Mouse (Mus musculus) embryonic facial prominence, embryonic 15.5 days (tissue): ENCODE measurements around the gene Tspan18. TPM values are rescaled to one million over a fixed set of nuclear protein-coding genes. Genes with fewer than 3 reads are reported as not detected.

ENCODE experiments used
- ATAC-seq: fragments of 200-750 bp; cut with Nextera tagmentation; 2 replicates; pipeline ENCODE4 v1.8.0; 2017; ENCODE audit warnings: low read depth, moderate TSS enrichment; ENCODE audit not compliant: insufficient number of reproducible peaks, low FRiP score, low TSS enrichment
- H3K27ac ChIP-seq: fragments of 300-500 bp; sonication (generic); replicated peaks from 2 replicates; pipeline ENCODE4 v1.5.1; 2015; ENCODE audit warnings: mild to moderate bottlenecking, inconsistent platforms
- H3K27me3 ChIP-seq: fragments of 300-500 bp; sonication (generic); 2 replicates; pipeline ENCODE4 v1.6.1; 2015; ENCODE audit warnings: inconsistent platforms
- H3K36me3 ChIP-seq: fragments of 300-500 bp; sonication (generic); 2 replicates; pipeline ENCODE4 v1.6.1; 2015; ENCODE audit warnings: mild to moderate bottlenecking, inconsistent platforms
- H3K4me1 ChIP-seq: fragments of 300-500 bp; sonication (generic); 2 replicates; pipeline ENCODE4 v1.6.1; 2015; ENCODE audit warnings: inconsistent platforms
- H3K4me2 ChIP-seq: fragments of 300-500 bp; sonication (generic); replicated peaks from 2 replicates; pipeline ENCODE4 v1.6.1; 2015; ENCODE audit warnings: mild to moderate bottlenecking, inconsistent platforms
- H3K4me3 ChIP-seq: fragments of 300-500 bp; sonication (generic); replicated peaks from 2 replicates; pipeline ENCODE4 v1.5.1; 2015; ENCODE audit warnings: mild to moderate bottlenecking, inconsistent platforms
- H3K9ac ChIP-seq: fragments of 300-500 bp; sonication (generic); 2 replicates; pipeline ENCODE4 v1.6.1; 2015; ENCODE audit warnings: inconsistent platforms
- H3K9me3 ChIP-seq: fragments of 300-500 bp; sonication (generic); replicated peaks from 2 replicates; pipeline ENCODE4 v1.6.1; 2016; ENCODE audit warnings: inconsistent platforms
- WGBS: fragments of 180-500 bp; shearing (Covaris S2); methylation state at CpG from one replicate; pipeline ENCODE4 v1.1.7; 2015; 5-methylcytosine and 5-hydroxymethylcytosine counted together
- polyA plus RNA-seq: library from polyadenylated mRNA; unstranded; fragments of >200 nt; fragmentation: Nextera tagmentation; extraction: Ambion mirVana; gene quantifications from 2 replicates; pipeline ENCODE4 v1.2.1, GENCODE M21; 2015

Tspan18 gene
- polyA plus RNA-seq, 1 experiment from 2014 or later: 27.6 TPM

DNA sequence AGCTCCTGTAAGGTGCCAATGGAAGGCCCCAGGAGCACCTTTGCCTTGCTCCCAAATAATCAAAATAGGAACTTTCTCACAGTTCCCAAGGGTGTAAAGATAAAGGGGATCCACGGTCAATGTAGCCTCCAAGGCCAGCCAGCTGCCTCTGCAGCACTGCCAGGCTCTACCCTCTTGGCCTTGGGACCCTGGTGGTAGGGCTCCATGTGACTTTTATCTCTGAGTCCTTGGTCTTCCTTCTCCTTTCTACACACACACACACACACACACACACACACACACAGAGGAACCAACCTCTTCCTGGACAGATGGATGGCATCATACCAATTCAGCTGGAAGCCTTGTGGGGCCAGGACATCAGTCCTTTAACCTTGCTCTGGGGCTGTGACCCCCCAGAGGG lies 102.2 kb downstream of the Tspan18 start:
- WGBS: 64% methylated on average over 1 of the region's 1 CpGs
- no peak for ATAC-seq
- Histone ChIP-seq H3K9ac (no peak overlapping the region), H3K4me3 (no peak overlapping the region), H3K4me1 (peaks cover 16% of the 10 kb centered on the region), H3K27ac (no peak overlapping the region), H3K36me3 (no peaks in the 10 kb centered on the region; the same call in 1 of the 2 replicates), H3K4me2 (no peak overlapping the region), H3K27me3 (no peaks in the 10 kb centered on the region), H3K9me3 (no peaks in the 10 kb centered on the region)

DNA sequence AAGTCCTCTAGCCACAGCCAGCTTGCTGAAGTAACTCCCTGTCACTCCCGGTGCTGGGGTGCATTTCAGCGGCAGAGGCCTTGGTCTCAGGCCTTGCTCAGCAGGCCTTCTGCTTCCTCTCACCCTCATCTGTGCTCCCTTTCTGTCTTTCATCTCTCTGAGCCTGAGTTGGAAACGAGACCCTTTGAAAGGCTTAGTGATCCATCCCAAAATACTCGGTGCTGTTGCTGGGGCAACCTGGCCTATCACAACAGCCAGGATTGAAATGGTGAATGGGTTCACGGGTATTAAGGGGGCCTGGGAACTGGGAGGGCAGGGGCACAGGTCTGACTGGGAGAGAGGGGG lies 105.9 kb downstream of the Tspan18 start:
- no peaks in the 10 kb centered on the region for H3K9me3 ChIP-seq
- H3K36me3 ChIP-seq: no peaks in the 10 kb centered on the region
- H3K27ac ChIP-seq: peak overlapping the region; percentile 65; the same call in 1 of the 2 replicates
- 13% methylated on average over 5 of the region's 5 CpGs for WGBS
- no peaks in the 10 kb centered on the region for H3K27me3 ChIP-seq
- H3K4me1 ChIP-seq: peaks cover 25% of the 10 kb centered on the region
- H3K9ac ChIP-seq: no peak overlapping the region
- no peak for ATAC-seq
- no peak overlapping the region for H3K4me3 ChIP-seq
- no peak overlapping the region for H3K4me2 ChIP-seq

DNA sequence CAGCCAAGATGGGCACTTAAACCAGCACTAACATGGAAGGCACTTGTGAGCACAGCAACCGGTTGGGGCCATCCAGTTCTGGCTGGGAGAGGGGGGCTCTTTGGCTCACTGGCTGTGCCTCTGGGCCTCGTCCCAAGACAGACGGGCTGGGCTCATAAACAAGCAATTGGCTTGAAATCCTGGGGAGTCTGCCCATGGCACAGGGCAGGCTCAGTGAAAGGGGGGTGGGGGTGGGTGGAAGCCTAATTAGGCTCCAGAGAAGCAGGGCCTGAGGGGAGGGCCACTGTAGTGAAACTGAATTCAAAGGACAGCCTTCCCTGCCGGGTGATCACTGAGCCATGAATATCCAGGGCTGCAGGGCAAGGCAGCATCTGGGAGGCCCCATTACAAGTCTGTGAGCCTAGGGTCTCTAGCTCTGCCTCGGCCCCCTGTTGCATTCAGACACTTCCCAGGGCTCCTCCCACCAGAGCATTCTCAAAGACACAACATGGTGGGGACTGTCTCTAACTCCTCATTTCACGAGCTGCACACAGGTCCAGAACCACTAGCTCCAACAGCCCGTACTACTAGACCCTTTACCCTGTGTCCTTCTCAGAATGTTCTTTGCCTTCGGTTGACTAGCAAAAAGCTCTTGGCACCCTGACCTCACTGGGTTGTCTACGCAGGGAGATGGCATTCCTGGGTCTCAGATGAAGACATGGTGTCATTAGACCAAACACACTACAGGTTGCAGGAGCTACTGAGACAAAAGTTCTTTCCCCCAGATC lies 106.4 kb downstream of the Tspan18 start:
- Histone ChIP-seq H3K9me3 (no peaks in the 10 kb centered on the region), H3K4me2 (0 out of 2 replicates have a peak overlapping the region, but pooled peaks have one; percentile 15), H3K27ac (peak overlapping the region; percentile 65), H3K9ac (no peak overlapping the region), H3K4me3 (no peak overlapping the region), H3K36me3 (no peaks in the 10 kb centered on the region), H3K4me1 (peaks cover 25% of the 10 kb centered on the region), H3K27me3 (no peaks in the 10 kb centered on the region)
- WGBS: 41% methylated on average over 9 of the region's 9 CpGs
- ATAC-seq: peak; percentile 52

DNA sequence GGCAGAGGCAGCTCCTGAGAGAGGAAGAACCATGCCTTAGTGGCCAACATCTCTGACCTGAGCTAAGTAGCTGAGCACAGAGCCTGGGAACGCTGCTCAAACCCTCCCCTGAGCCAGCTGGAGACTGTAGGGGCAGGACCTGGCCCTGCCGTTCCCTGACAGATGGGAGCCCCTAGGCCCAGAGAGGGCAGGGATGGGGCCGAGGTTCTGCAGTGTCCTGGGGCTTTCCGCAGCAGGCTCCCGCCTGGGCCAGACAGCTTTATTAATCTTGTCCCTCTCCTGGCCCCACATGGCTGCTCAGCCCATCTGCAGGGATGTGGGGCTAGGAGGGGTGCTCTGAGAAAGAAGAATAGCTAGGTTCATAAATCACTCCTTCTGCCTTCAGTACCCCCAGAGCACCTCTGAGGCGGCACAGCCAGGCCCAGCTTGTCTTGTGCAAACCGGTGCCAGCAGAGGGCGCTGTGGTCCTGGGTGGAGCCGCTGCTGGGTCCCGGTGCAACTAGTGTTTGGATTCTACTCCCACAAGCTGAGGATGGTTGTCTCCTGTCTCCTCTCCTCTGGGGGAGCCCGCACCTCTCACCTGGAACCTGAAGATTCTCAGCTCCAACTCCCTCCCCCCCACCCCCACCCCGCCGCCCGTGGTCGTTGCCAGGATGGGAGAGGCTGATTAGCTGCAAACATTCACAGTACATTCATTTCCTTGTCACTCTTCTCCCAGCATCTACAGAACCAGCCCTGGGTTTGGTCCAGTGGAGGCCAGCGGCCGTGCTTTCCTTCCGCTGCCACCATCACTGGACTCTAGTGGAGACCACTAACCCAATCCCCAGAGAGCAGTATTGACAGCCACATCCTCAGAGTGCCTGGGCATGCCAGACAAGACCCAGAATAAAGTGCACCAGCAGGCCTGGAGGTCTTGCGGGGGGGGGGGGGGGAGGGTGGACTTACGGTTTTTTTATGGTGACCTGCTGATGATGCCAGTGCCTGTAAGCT lies 107.4 kb downstream of the Tspan18 start:
- 16% methylated on average over 20 of the region's 20 CpGs for WGBS
- Histone ChIP-seq H3K27me3 (no peaks in the 10 kb centered on the region), H3K36me3 (no peaks in the 10 kb centered on the region), H3K9me3 (no peaks in the 10 kb centered on the region), H3K4me2 (peak overlapping the region; percentile 15; the same call in 1 of the 2 replicates), H3K9ac (no peak overlapping the region), H3K27ac (peak overlapping the region; percentile 65), H3K4me3 (no peak overlapping the region), H3K4me1 (peaks cover 25% of the 10 kb centered on the region)
- peak; percentile 70; the same call in 1 of the 2 replicates for ATAC-seq

DNA sequence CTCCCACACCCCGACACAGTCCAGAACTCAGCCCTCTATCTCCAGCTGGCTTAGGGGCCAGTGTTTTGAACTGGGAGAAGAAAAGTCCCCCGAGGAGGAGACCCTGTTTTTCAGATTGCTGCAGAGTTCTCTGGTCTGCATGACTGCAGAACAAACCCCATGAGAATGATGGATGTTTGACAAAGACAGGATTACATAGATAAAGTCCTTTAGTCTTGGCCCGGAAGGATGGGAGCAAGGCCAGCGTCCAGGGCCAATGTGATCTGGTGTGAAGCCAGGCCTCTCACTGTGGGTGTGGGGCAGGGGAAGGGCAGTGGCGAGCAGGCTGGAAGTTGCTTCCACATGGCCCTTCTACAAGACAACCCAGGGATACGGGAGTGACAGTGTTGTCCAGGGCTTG lies 110.8 kb downstream of the Tspan18 start:
- Histone ChIP-seq H3K27ac (no peak overlapping the region), H3K27me3 (no peaks in the 10 kb centered on the region), H3K4me2 (no peak overlapping the region), H3K4me1 (peaks cover 24% of the 10 kb centered on the region), H3K9ac (no peak overlapping the region), H3K36me3 (no peaks in the 10 kb centered on the region), H3K9me3 (no peaks in the 10 kb centered on the region), H3K4me3 (no peak overlapping the region)
- ATAC-seq: no peak
- WGBS: 58% methylated on average over 6 of the region's 6 CpGs

DNA sequence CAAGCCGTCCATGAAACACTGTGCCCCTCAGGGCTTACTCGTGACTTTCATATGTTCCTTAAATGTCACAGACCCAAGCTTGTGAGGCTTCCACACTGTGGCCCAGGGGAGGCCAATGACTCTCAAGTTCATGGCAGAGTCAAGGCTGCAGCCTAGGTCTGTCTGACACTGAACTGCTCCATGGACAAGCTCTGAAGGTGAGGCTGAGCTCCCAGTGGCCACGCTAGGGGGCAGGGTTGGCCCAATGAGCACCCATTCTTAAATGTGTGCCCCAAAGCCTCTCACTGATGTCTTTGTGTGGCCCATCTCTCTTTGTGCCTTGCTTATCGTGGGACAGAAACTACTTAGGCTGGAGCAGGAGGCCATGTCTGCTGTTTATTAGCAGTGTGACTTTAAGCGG lies 113.9 kb downstream of the Tspan18 start:
- no peak overlapping the region for H3K27ac ChIP-seq
- 53% methylated on average over 5 of the region's 5 CpGs for WGBS
- H3K4me3 ChIP-seq: no peak overlapping the region

DNA sequence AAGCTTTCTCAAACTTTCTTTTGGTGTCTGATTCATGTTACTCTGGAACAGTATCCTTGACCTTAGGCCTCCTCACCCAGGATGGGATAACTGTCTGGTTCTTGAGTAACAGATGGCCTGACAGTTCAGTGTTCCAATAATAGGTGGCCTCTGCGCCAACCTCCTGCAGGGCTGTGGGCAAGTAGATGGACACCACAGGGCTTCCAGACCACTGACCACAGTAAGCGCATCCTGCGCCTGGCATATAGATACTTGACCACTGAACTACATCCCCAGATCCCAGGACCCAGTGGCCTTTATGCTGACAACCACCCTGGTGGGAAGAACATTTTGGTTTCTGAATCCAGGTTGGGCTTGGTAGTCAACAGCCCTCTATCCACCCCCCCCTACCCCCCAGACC lies 114.7 kb downstream of the Tspan18 start:
- WGBS: 95% methylated on average over 3 of the region's 3 CpGs
- no peaks in the 10 kb centered on the region; the same call in 1 of the 2 replicates for H3K27me3 ChIP-seq
- H3K4me1 ChIP-seq: peaks cover 17% of the 10 kb centered on the region
- no peaks in the 10 kb centered on the region for H3K9me3 ChIP-seq
- H3K36me3 ChIP-seq: no peaks in the 10 kb centered on the region
- no peak overlapping the region for H3K4me3 ChIP-seq
- no peak overlapping the region for H3K4me2 ChIP-seq
- H3K9ac ChIP-seq: no peak overlapping the region
- ATAC-seq: no peak
- no peak overlapping the region for H3K27ac ChIP-seq

More for the DNA sequence above, 113.9 kb downstream of the Tspan18 start:
- Histone ChIP-seq H3K4me2 (no peak overlapping the region), H3K9ac (no peak overlapping the region), H3K27me3 (no peaks in the 10 kb centered on the region; the same call in 1 of the 2 replicates), H3K4me1 (peaks cover 17% of the 10 kb centered on the region), H3K36me3 (no peaks in the 10 kb centered on the region), H3K9me3 (no peaks in the 10 kb centered on the region)
- no peak for ATAC-seq

DNA sequence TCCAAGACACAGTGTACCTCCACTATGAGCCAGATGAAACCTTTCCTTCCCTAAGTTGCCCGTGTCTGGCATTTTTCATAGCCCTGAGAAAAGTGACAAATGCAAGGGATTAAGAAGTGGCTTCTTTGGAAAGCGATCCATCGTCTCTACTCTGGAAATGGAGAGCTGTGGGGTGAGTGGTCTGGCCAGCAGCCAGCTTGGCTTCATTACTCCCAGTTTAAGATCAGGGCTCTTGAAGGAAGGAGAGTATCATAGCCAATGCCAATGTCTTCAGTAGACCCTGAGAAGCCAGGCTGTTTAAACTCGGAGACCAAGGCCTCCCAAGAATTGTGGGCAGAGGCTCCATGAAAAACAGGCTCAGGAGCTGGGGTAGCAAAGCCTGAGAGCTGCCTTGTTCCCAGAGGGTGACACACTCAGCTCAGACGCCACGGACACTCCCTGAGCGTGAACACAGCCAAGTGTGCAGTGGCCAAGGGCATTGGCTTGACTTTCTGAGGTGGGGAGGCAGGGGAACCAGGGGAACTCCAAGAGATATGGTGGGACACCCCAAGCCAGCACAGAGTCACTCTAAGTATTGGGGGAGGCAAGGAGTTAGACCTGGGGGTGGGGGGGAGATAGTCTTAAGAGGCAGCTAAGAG lies 115.8 kb downstream of the Tspan18 start:
- Histone ChIP-seq H3K4me1 (peaks cover 17% of the 10 kb centered on the region), H3K4me3 (no peak overlapping the region), H3K9ac (no peak overlapping the region), H3K4me2 (no peak overlapping the region), H3K27me3 (no peaks in the 10 kb centered on the region; the same call in 1 of the 2 replicates), H3K36me3 (no peaks in the 10 kb centered on the region), H3K27ac (0 out of 2 replicates have a peak overlapping the region, but pooled peaks have one; percentile 44), H3K9me3 (no peaks in the 10 kb centered on the region)
- no peak for ATAC-seq
- WGBS: 58% methylated on average over 7 of the region's 7 CpGs

DNA sequence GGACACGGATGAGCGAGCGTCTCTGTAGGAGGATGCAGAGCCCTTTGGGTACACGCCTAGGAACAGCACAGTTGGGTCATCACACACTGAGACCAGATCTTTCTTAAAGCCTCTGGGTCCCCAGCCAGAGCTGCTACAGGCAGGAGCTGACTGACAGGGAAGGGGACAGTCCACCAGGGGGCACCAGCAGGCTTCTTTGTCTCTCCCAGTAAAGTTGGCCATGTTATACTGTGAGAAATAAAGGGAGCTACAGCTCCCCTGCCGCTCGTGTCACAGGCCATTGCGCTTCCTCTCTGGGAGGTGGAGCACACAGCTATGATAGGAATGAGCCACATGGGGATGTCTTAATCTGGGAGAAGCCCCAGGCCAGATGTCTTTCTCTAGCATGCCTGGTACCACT lies 117.3 kb downstream of the Tspan18 start:
- Histone ChIP-seq H3K4me2 (no peak overlapping the region), H3K4me1 (peaks cover 17% of the 10 kb centered on the region), H3K9ac (no peak overlapping the region), H3K27ac (no peak overlapping the region), H3K27me3 (no peaks in the 10 kb centered on the region; the same call in 1 of the 2 replicates), H3K9me3 (no peaks in the 10 kb centered on the region), H3K4me3 (no peak overlapping the region), H3K36me3 (no peaks in the 10 kb centered on the region)
- peak; percentile 61 for ATAC-seq
- 10% methylated on average over 7 of the region's 7 CpGs for WGBS

DNA sequence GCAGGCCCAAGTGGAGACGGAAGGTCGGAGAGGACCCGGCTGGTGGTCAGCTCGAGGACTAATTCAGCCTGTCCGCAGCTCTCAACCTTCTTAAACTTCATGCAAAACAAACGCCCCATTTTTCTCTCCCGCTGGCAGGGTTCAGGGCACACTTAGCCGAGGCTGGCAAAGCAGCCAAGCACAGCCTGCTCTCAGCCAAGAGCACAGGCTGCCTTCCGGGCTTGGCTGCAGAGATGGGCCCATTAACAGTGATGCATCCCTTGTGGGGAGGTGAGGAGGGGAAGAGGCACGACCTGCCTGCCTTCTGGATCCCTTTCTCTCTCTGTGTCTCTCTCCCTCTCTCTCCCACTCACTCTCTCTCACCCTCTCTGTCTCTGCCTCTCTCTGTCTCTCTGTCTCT lies 118.5 kb downstream of the Tspan18 start:
- H3K36me3 ChIP-seq: no peaks in the 10 kb centered on the region
- ATAC-seq: no peak
- 73% methylated on average over 10 of the region's 10 CpGs for WGBS
- H3K4me2 ChIP-seq: no peak overlapping the region
- H3K9me3 ChIP-seq: no peaks in the 10 kb centered on the region
- H3K9ac ChIP-seq: no peak overlapping the region
- peaks cover 17% of the 10 kb centered on the region for H3K4me1 ChIP-seq
- H3K27ac ChIP-seq: no peak overlapping the region
- no peaks in the 10 kb centered on the region; the same call in 1 of the 2 replicates for H3K27me3 ChIP-seq
- no peak overlapping the region for H3K4me3 ChIP-seq

DNA sequence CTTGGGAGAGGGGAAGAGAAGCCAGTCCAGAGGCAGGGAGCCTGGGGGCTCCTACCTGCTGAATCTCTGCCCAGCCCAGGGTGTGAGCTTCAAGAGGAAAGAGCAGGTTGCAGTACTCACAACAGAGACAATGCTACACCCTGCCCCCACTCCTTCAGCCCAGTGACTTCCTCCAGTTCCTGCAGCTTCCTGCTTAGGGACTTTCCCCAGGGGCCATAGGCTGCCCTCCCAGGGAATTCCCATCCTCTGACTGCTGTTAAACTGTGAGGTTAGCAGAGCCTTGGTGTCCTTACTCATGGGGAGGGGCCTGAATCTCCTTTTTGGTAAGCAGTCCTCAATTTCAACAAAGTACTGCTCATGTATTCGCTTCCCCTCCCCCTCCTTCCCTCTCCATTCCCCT lies 120.1 kb downstream of the Tspan18 start:
- H3K4me1 ChIP-seq: peaks cover 17% of the 10 kb centered on the region
- ATAC-seq: no peak
- H3K4me3 ChIP-seq: no peak overlapping the region
- no peak overlapping the region for H3K4me2 ChIP-seq
- no peaks in the 10 kb centered on the region; the same call in 1 of the 2 replicates for H3K27me3 ChIP-seq
- WGBS: 62% methylated on average over 1 of the region's 1 CpGs
- 0 out of 2 replicates have a peak, but pooled peaks cover 11% of the 10 kb centered on the region for H3K36me3 ChIP-seq
- no peak overlapping the region for H3K27ac ChIP-seq
- no peaks in the 10 kb centered on the region for H3K9me3 ChIP-seq
- H3K9ac ChIP-seq: no peak overlapping the region
